Mouse (Mus musculus) regulatory T cell (primary cell): ENCODE data around the gene Rbfox3.

Experiments used
- in situ Hi-C: fragments of 300-600 bp; cut with MboI, MseI; formaldehyde crosslinking; loops from one replicate; pipeline ENCODE4 v1.15.1; 2025; ENCODE audit warnings: high pct_unique_total_duplicates

The Rbfox3 gene

DNA sequence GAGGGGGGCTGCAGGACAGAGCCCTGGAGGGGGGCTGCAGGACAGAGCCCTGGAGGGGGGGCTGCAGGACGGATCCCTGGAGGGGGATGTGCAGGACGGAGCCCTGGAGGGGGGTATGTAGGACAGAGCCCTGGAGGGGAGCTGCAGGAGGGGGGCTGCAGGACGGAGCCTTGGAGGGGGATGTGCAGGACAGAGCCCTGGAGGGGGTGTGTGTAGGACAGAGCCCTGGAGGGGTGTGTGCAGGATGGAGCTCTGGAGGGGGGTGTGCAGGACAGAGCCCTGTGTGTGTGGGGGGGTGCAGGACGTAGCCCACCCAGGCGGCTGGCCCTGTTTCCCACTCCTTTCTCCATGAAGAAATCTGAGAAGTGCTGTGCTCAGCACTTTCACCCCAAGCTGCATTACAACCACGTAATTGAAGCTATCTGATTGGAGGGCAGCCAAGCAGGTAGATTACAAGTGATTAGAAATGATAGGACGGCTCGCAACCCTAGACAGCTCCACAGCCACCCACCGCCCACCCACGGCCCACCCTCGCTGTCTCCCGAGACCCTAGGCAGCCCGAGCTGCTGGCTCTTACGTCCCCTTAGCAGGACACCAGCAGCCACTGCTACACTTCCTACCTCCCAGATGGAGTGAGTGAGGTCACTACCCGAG, 399.0 kb downstream of the Rbfox3 start:
- in situ Hi-C loops: no loop called here

- in situ Hi-C loops: no loop called here
Observed at GRCm38 (mm10) chr11:118511851-118512250, 399.5 kb downstream of the Rbfox3 start.

DNA sequence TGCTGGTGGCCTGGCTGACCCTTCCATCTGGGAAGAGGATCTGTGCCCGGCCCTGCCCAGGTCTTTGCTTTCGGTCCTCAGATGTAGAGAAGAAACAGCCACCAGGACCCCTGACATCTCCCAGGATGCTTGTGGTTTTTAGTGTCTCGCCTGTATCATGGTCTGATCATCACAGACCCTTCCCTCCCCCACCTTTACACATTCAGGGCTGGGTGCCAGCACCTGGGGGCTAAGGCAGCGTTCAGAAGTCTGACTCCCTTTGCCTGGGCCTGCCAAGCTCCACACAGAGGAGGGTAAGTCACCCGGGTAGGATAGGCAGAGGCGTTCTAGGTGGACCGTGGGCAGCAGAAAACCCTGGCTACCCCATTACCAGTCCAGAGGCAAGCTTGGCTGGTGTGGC, 403.1 kb downstream of the Rbfox3 start:
- in situ Hi-C loops: no loop called here

DNA sequence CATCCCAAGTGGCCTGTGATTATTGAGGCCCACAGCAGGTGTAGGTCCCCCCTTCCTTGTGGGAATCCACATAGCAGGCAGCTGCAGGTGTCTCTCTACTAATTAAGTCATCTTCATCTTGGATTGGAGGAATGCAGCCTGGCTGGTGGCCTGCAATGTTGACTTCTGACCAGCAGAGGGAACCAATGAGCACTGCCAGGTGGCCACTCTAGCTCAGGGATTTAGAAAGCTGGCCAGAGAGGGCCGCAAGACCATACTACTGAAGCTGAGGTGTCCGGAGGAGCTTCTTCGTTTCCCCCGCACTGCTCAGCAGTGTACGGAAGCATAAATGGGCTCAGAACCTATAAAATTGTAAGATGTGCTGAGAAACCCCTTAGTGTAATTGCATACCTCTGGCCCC, 403.5 kb downstream of the Rbfox3 start:
- in situ Hi-C loops: no loop called here

GRCm38 (mm10) chr11:118507095-118507494, 404.3 kb downstream of the Rbfox3 start:
- in situ Hi-C loops: no loop called here

DNA sequence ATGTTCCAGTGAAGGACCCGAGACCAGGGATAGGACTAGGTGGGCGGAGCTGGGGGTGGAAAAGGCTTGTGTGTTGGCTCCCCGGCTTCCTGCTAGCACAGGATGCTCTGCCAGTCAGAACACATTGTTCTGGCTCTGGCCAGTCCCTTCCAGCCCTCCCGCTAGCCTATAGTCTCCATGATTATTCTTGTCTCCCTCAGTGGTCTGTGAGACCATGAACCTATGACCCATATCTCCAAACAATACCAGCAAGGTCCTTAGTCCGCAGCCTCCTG, 407.3 kb downstream of the Rbfox3 start:
- in situ Hi-C loops: no loop called here

DNA sequence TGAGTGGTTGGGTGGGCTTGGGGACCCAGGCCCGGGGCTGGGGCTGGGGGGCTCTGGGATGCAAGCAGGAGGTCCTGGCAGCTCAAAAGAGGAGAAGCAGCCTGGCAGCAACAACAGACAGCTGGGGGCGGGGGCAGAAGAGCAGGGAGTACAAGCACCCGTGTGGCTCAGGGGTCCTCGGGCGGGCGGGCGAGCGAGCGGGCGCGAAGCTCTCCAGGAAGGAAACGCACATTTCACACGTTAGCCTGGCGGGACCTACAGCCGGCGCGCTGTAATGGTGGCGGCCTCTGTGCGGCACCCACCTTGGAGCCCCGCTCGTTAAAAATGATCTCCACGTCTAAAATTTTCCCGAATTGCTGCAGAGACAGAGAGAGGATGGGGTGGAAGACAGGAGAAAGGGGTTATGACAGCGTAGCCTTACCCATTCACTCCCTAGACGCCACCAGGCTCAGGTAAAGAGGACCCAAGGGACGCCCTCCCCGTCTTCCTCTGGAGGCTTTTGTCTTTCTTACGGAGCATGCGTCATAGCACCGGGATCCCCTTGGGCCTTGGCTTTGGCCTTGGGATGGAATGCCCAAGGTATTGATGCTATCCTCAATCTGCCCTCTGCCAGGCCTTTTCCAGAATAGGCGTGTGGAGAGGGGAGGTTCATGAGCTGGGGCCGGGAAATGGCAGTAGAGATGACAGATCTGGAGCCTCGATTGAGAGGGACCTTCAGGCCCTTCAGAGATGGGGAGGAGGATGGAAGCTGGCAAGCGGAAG, 407.8 kb downstream of the Rbfox3 start:
- in situ Hi-C loops: no loop called here

DNA sequence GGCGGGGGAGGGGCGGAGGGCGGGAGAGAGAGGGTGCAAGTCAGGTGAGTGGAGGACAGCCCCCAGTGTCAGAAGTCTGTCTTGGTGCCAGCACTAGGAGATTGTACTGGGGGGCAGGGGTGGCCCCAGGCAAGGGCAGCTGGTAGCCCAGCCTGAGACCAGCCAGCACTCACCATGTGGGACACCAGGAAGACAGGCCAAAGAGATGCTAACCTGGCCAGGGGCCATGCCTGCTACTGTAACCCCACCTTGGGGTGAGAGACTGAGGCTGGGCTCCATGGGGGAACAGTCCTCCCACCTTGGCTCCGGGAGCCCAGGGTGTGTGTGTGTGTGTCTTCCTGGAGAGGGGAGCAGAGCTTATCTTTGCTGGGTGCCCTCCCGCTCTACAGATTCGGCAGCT, 408.4 kb downstream of the Rbfox3 start:
- in situ Hi-C loops: no loop called here

DNA sequence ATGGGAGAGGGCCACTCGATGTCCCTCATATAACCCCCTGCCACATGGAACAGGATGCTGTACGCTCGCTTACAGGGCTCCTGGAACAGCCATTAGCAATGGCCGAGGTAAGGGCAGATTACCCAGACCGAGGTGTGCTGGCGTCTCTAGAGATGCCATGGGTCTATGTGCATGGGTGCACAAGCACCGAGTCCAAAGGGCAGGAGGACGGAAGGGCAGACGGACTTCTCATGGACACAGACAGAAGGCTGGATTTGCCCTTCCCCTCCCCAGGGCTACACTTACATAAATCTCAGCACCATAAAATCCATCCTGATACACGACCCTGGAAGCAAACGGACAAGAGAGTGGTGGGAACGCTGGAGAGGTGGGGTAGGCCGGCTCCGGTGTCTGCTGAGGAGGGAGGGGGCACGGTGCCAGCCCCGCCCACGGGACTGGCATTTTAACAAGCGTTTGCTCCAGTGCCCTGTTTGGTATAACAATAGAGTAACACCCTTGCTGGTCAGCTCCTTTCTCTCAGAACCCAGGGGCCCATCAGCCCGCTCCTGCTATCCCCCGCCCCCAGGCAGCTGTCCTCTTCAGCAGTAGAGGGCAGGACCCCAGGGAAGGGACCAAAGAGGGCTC, 415.2 kb downstream of the Rbfox3 start:
- in situ Hi-C loops: no loop called here

GRCm38 (mm10) chr11:118495065-118495464, 416.3 kb downstream of the Rbfox3 start:
- in situ Hi-C loops: no loop called here

DNA sequence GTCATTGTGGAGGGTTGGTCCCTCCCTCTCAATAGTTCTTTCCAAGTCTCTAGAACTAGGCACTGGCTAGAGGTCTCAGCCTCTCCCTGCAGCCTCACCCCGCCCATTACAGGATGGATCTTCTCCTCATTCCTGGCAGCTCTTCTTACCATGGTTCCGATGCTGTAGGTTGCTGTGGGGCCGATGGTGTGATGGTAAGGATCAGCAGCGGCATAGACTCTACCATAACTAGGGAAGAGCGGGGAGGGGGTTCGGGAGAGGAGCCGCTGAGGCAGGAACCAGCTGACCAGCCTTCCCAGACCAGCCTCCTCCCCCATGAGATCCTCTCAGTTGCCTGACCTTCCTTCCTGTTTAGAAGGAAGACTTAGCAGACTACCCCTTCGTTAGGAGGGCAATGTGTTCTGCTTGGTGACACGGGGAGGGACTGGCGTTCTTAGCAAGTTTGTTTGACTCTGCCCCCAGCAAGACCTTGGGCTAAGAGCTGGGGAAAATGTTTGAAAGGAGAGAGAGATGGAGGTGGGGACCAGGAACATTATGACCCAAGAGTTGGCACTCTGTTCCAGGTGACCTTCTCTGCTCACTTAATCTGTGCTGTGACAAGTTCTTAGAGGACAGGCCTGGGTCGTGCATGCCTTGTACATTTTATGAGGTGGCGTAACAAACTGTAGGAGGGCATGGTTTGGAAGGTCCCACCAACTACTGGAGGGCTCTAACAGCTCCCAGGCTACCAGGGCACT, 417.2 kb downstream of the Rbfox3 start:
- in situ Hi-C loops: no loop called here

- in situ Hi-C loops: no loop called here
Observed at GRCm38 (mm10) chr11:118493458-118493857, 417.9 kb downstream of the Rbfox3 start.

DNA sequence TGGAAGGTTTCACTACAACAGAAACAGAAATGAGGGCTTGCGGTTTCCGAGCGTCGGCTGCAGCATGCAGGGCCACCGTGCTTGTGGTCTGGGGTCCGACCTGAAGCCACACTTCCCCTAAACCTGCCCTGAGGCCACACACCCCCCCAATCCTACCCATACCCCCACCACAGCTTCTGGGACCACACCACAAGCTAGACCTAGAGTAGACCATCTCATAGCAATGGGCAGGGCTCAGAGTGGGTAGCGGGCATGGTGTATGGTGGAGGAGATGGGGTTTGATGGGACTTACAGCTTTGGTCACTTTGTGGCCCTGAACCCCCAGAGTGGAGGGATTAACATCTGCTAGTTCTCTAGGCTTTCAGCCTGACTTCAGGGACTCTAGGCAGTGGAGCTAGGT, 420.2 kb downstream of the Rbfox3 start:
- in situ Hi-C loops: no loop called here

- in situ Hi-C loops: no loop called here
Observed at GRCm38 (mm10) chr11:118490566-118491218, 420.7 kb downstream of the Rbfox3 start.

DNA sequence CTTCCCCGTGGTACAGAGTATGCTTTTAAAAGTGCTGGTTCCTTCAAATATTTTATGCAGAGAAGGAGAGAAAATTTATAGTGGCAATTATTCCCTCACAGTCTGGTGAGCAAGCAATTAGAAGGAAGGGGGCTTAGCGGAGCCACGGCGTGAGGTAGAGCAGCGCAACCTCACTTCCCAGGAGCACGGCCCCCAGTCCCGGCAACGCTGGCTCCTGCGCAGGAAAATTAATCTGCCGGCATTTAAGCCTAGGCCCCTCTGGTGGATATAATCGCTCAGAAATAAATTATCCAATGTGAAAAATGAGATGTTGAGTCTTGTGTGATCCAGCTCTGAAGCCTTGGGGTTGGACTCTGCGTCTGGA, 422.5 kb downstream of the Rbfox3 start:
- in situ Hi-C loops: no loop called here

GRCm38 (mm10) chr11:118488191-118488906, 423.0 kb downstream of the Rbfox3 start:
- in situ Hi-C loops: no loop called here

- in situ Hi-C loops: no loop called here
Observed at GRCm38 (mm10) chr11:118486881-118487772, 424.3 kb downstream of the Rbfox3 start.

GRCm38 (mm10) chr11:118486281-118486680, 425.1 kb downstream of the Rbfox3 start:
- in situ Hi-C loops: no loop called here

DNA sequence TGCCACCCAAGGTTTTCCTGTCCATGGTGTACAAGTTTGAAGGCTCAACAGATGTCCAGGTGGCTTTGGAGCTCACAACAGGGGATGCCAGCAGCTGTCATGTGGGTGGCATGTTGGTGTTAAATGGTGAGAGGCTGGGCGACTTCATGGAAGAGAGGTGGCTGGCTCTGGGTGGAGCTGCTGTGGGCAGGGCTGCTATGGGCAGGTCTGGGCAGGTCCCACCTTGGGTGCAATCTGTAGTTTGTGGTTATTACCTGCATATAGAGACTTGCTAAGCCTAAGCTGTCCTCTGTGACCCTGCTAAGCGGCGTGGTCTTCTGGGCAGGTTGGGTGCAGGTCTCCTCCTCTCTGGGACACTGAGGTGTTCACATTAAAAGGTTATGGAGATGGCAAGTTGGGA, 425.6 kb downstream of the Rbfox3 start:
- in situ Hi-C loops: no loop called here

DNA sequence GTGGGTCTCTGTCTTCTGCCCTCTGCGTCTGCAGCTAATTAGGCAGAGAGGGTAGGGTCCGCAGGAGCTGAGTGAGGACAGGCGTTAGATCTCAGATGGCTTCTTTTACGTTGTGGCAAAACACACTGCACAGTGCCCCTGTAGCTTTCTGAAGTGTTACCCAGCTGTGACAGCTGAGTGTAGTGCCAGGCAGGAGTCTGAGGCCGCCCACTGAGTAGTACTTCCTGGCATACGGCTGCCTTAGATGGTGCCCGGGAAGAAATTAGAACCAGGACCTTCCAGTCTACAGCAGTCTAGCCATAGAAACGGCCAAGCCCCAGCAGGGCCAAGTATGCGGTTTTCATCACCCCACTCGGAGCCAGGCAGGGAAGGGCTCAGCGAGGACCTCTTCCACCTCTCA, 426.1 kb downstream of the Rbfox3 start:
- in situ Hi-C loops: no loop called here
